ENCODE assay signal across 9 mouse cellular contexts in the genomic region with DNA sequence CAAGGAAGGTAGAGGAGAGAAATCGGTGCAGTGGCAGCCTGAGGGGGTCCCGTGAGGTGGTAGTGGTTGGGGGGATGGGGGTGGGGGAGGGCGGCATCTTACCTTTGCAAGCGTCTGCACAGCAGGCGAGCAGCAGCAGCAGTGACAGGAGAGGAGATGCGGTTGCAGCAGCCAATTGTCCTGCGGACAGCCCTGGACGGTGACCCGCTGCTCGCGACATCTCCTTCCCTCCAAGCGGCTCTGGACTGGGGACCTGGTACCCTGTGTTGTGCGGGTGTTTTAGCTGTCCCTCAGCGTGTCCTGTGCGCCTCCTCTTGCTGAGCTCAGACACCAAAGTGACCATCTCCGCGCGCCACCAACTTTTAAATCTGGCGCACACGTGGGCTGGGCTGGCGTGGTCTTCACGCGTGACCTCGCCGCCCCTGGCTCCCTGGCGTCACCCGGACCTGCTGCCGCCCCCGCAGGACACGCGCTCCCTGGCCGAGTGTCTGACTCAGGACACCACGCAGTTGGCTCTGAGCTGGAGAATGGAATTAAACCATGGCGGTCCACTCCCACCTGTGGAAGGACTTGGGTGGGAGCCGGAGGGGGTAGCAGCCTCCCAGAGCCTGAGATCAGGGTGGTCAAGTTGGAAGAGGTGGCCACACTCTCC. TPM values are rescaled to one million over a fixed set of nuclear protein-coding genes. Genes with fewer than 3 reads are reported as not detected.
DNase-seq lines count a peak whose midpoint lies in the region; ATAC-seq and TF ChIP-seq lines count a peak whose summit lies in the region.
"Had no signal": no experiment of that assay in that cellular context is flagged by ENCODE, and none has a peak within 500 bp of the region (broad histone marks: within the 10 kb centered on the region; RNA-seq: fewer than 3 reads in every experiment).

Gene Nmu (minus strand): TSS at position 336 of the 652 bp plus-strand sequence.

- H3K36me3 ChIP-seq in kidney, adult 2 months (ENCODE audit: control insufficient read depth, insufficient read depth, low read length) = no peaks in the 10 kb centered on the region
- H3K36me3 ChIP-seq in hindbrain, embryonic 16.5 days (ENCODE audit: control insufficient read depth, insufficient read depth, low read length) = no peaks in the 10 kb centered on the region
- no peaks in the 10 kb centered on the region for H3K36me3 ChIP-seq in neural tube, embryonic 13.5 days

- 1% methylated on average over 35 of the region's 35 CpGs for WGBS in kidney, adult 2 months
- 5% methylated on average over 35 of the region's 35 CpGs for WGBS in hindbrain, embryonic 16.5 days
- 5% methylated on average over 34 of the region's 35 CpGs for WGBS in neural tube, embryonic 13.5 days

- no peak within 1 kb of the TSS for H3K27ac ChIP-seq in kidney, adult 2 months (ENCODE audit: insufficient read depth, low read depth, low read length)
- no peak within 1 kb of the TSS for H3K27ac ChIP-seq in hindbrain, embryonic 16.5 days (ENCODE audit: low read depth, low read length)
- no peak within 1 kb of the TSS for H3K27ac ChIP-seq in neural tube, embryonic 13.5 days (replicated peaks)

- TF ChIP-seq CTCF in kidney, adult 2 months (conservative IDR thresholded peaks at IDR 0.05; ENCODE audit: insufficient read depth, insufficient read length, low read depth, low read length) = no peak

- H3K4me1 ChIP-seq in kidney, adult 2 months (ENCODE audit: control insufficient read depth, insufficient read depth, low read length) = no peaks in the 10 kb centered on the region
- peaks cover 9% of the 10 kb centered on the region for H3K4me1 ChIP-seq in hindbrain, embryonic 16.5 days (ENCODE audit: control insufficient read depth, insufficient read depth, low read depth, low read length)
- peaks cover 12% of the 10 kb centered on the region for H3K4me1 ChIP-seq in neural tube, embryonic 13.5 days (replicated peaks)

- peak within 1 kb of the TSS; percentile 77 for H3K4me2 ChIP-seq in hindbrain, embryonic 16.5 days (ENCODE audit: low read length)
- H3K4me2 ChIP-seq in neural tube, embryonic 13.5 days = peak within 1 kb of the TSS; percentile 67

- TF ChIP-seq POLR2A in kidney, adult 2 months (IDR thresholded peaks at IDR 0.05; ENCODE audit: low read depth, low read length) = no peak

- H3K27me3 ChIP-seq in kidney, adult 2 months (replicated peaks; ENCODE audit: control insufficient read depth, insufficient read depth, low read length) = peaks cover 2% of the 10 kb centered on the region
- peaks cover 12% of the 10 kb centered on the region for H3K27me3 ChIP-seq in hindbrain, embryonic 16.5 days (replicated peaks; ENCODE audit: control insufficient read depth, insufficient read depth, low read length)
- peaks cover 29% of the 10 kb centered on the region for H3K27me3 ChIP-seq in neural tube, embryonic 13.5 days

- no peak for ATAC-seq in hindbrain, embryonic 16.5 days
- peak; percentile 40; the same call in 1 of the 2 replicates for ATAC-seq in neural tube, embryonic 13.5 days (ENCODE audit: low read depth)

- H3K4me3 ChIP-seq in kidney, adult 2 months (ENCODE audit: insufficient read depth, low read depth, low read length) = no peak within 1 kb of the TSS
- peak within 1 kb of the TSS; percentile 39 for H3K4me3 ChIP-seq in hindbrain, embryonic 16.5 days (ENCODE audit: low read length)
- peak within 1 kb of the TSS; percentile 34 for H3K4me3 ChIP-seq in neural tube, embryonic 13.5 days

- no peaks in the 10 kb centered on the region for H3K9me3 ChIP-seq in hindbrain, embryonic 16.5 days (ENCODE audit: control insufficient read depth, low read length)
- H3K9me3 ChIP-seq in neural tube, embryonic 13.5 days = no peaks in the 10 kb centered on the region

- peak; percentile 9 for DNase-seq in kidney, postnatal 10 days
- DNase-seq in kidney, adult 2 months = no peak
- peak; percentile 20 for DNase-seq in embryo, embryonic 9.5 days (ENCODE audit: extremely low spot score)
- no peak for DNase-seq in cerebellum, postnatal 4 days (ENCODE audit: low spot score in 2 of 2)
- DNase-seq in left cerebral cortex, adult 11 months (ENCODE audit: low spot score) = no peak
- DNase-seq in T-cell, adult 2 months (ENCODE audit: low spot score) = no peak
- DNase-seq: right cerebral cortex, adult 18-20 months had no signal

- H3K9ac ChIP-seq in hindbrain, embryonic 16.5 days (ENCODE audit: low read depth, low read length) = peak within 1 kb of the TSS; percentile 50
- peak within 1 kb of the TSS; percentile 27; the same call in 1 of the 2 replicates for H3K9ac ChIP-seq in neural tube, embryonic 13.5 days

RNA-seq across cellular contexts. Expression of gene Nmu, which starts in this region (rescaled TPM):
- polyA plus RNA-seq in kidney, adult 2 months (2012; rRNA removed) = not detected in 2 replicates
- polyA plus RNA-seq in hindbrain, embryonic 16.5 days (2015; fragmentation: Nextera tagmentation; extraction: Ambion mirVana) = 1.7 and 2.3 TPM in 2 replicates
- 1.5 TPM in 2 replicates for polyA plus RNA-seq in neural tube, embryonic 13.5 days (2015; fragmentation: Nextera tagmentation; extraction: Ambion mirVana)

Comparison
In these comparisons a context has a peak if more than half of its experiments do, and no peak if none do; other contexts are left out.
1. DNase-seq: peak in kidney, postnatal 10 days (single experiment) and embryo, embryonic 9.5 days (single experiment); none in kidney, adult 2 months (single experiment), cerebellum, postnatal 4 days (0 of 2), left cerebral cortex, adult 11 months (single experiment) and T-cell, adult 2 months (single experiment).